Mouse (Mus musculus): ENCODE data around the gene Efcab14.

GRCm38 (mm10) chr4:115820199-115820598 is 82.7 kb downstream of the Efcab14 start:
- no peak for TF ChIP-seq CTCF (IDR thresholded peaks at IDR 0.05; ENCODE audit: low read depth)
- no peak for TF ChIP-seq EP300 (IDR thresholded peaks at IDR 0.05; ENCODE audit: low read depth)

Data from liver, embryonic 14.5 days (tissue).